Mouse (Mus musculus): ENCODE data around the gene Fgf22.
"Not testable (repeated sequence)": the region's sequence is repeated elsewhere in the genome, so short reads cannot be mapped to it uniquely, and the experiment has no call there.

The Fgf22 gene

DNA sequence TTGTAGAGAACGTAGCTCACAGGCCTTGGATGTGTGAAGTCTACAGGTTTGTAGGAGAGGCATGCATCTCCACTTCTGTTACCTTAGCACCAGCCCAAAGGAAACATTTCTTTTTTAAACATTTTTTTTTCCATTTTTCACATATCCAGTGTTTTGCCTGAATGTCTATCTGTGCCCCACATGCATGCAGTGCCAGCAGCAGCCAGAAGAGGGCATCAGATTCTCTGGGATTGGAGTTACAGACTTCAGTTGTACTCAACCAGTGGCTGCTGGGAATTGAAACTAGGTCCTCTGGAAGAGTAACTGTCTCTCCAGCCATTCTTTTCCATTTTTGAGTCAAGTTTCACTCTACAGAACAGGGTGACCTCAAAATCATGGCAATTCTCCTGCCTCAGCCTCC, 22.4 kb upstream of the Fgf22 start:
- peak in 1 of 2 experiments; percentile 36 for DNase-seq (ENCODE audit: low spot score in 2 of 2)

DNA sequence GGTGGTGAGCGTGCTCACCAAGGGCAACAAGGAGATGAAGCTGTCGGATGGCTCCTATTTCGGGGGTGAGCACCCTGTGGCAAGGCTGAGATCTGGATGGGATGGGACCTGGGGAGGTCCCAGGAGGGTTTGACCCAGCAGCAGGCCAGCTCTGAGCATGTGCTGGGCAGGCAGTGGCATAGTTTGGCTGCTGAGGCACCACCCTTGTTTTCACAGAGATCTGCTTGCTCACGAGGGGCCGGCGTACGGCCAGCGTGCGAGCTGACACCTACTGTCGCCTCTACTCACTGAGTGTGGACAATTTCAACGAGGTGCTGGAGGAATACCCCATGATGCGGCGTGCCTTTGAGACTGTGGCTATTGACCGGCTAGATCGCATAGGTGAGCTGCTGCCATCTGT, 21.0 kb upstream of the Fgf22 start:
- no peak for DNase-seq (ENCODE audit: low spot score in 2 of 2)

DNA sequence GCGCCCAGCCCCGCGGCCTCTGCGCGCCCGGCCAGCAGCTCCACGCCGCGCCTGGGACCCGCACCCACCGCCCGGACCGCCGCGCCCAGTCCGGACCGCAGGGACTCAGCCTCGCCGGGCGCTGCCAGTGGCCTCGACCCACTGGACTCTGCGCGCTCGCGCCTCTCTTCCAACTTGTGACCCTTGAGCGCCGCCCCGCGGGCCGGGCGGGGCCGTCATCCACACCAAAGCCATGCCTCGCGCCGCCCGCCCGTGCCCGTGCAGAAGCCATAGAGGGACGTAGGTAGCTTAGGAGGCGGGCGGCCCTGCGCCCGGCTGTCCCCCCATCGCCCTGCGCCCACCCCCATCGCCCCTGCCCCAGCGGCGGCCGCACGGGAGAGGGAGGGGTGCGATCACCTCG, 19.5 kb upstream of the Fgf22 start:
- no peak for DNase-seq (ENCODE audit: low spot score in 2 of 2)

DNA sequence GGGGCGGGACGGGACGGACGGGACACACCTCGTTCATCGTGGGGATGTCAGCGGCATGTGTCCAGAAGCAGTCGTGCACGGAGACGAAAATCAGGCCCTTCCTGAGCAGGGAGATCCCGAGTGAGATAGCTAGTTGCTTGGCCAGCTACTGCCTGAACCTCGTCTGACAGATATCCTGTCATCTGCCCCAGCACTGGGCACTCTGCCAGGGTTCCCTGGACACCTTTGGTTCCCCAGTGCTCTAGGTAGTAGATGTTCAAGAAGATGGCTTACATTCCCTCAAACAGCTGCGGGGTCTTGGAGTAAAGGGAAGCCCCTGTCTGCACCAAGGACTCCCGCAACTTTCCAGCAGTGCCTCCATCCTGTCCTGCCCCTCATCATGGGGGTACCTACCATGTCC, 18.2 kb upstream of the Fgf22 start:
- DNase-seq (ENCODE audit: low spot score in 2 of 2): no peak

DNA sequence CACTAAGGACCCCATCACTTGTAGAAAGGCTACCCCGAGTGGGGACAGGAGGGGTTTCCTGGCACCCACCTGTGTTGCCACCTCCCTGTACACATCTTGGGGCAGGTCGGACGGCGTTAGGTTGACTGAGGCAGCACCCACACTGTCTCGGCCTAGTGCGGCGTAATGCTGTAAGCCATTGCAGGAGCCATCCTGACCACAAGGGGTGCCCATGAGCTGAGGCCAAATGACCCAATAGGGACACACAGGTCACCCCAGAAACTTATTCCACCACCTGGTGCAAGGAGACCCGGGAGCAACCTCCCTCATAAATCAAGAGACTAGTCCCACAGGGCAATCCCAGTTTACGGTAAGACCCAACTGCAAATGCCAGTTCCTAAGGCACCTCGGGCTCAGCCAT, 16.6 kb upstream of the Fgf22 start:
- DNase-seq (ENCODE audit: low spot score in 2 of 2): no peak

DNA sequence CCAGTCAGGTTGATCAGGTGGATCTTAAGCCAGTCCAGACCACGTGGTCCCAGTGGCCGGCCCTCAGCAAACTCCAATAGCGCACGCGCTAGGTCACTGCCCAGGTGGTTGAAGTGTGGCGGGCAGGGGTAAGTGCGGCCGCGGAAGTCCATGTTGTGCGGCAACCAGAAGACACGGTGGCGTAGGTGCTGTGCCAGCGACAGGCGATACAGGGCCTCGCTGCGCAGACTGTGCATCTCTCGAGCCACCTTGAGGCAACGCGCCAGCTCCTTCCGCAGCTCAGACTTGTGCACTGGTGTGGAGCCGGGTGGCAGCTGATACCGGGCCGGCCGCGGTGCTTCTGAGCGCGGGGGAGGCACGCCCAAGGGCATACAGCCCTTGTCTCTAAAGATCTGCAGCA, 15.6 kb upstream of the Fgf22 start:
- DNase-seq (ENCODE audit: low spot score in 2 of 2): no peak

DNA sequence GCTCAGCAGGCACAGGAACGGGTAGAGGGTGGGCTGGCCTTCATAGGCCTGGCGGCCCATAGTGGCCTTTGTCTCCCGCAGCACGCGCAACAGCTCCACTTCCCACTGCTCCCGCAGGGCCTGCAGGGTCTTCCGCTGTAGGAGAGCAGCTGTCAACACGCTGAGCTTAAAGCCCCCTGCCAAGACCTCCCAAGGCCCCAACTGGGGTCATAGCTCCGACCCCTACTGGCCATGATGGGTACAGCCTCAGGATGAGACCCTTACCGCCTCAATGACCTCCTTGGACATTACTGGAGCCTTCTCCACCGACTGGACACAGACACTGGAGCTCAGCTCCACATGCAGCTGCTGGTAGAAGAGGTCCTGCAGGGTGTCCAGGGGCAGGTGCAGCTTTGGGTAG, 14.0 kb upstream of the Fgf22 start:
- DNase-seq (ENCODE audit: low spot score in 2 of 2): no peak

DNA sequence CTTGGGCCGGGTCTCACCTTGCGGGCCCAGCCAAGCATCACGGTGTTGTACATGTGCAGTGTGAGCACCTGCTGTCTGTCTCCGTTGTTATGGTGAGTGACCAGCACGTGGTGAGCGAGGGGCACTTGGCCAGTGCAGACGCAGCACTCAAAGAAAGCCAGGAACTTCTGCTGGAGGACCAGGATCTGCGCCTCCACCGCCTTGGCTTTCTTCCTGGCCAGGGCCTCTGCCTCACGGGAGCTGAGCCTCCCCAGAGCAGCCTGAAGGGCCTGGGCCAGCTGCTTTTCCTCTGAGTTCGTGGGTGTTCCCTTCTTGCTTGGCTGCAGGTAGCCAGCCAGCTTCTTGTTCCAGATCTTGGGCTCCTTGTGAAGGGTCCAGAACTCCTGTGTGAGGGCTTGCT, 11.7 kb upstream of the Fgf22 start:
- no peak for DNase-seq (ENCODE audit: low spot score in 2 of 2)

DNA sequence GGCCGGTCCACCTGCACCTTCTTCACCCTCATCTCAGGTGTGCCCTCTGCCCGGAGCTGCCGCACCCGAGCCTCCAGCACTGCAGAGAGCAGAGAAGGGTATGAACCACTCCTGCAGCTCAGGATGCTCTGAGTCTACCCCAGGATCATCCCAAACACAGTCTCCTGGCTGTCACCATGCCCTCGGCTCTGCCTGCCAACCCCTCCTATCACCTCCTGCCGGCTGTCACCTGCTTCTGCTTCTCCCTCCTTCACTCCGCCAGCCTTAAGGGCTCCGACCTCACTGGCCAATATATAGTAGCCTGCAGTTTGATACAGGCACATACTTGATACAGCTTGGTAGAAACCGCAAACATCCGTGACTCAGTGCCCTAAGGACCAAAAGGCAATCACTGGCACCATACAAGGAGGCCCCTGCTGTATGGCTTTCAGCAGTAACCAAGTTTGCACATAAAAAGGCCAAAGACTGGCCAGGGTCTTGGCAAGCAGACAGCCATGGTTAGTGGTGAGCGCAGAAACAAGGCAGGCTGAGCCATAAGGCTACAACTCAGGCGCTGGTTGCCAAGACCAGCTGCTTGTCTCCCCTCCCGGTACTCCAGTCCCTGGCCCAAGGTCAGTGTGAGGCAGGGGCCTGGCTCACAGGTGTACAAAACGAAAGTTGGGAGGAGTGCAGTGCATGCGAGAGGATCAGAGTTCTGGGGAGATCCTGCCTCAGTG, 11.1 kb upstream of the Fgf22 start:
- no peak for DNase-seq (ENCODE audit: low spot score in 2 of 2)

DNA sequence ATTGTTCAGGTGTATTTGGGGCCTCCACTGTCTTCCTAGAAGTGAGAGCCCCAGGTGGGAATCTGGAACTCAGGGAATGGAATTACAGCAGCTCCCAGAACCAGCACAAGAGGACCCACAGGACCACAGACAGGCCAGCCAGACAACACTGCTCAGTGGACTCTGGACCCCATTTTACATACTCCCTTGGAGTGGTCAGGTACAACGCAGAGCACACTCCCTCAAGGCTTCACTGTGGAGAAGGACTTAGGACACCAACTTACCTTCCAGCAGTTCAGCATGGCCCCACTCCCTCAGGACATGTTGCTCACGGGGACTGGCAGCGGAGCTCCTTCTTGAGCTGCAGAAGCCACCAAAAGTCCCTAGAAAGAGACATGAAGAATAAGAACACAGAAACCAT, 9.5 kb upstream of the Fgf22 start:
- DNase-seq (ENCODE audit: low spot score in 2 of 2): no peak

DNA sequence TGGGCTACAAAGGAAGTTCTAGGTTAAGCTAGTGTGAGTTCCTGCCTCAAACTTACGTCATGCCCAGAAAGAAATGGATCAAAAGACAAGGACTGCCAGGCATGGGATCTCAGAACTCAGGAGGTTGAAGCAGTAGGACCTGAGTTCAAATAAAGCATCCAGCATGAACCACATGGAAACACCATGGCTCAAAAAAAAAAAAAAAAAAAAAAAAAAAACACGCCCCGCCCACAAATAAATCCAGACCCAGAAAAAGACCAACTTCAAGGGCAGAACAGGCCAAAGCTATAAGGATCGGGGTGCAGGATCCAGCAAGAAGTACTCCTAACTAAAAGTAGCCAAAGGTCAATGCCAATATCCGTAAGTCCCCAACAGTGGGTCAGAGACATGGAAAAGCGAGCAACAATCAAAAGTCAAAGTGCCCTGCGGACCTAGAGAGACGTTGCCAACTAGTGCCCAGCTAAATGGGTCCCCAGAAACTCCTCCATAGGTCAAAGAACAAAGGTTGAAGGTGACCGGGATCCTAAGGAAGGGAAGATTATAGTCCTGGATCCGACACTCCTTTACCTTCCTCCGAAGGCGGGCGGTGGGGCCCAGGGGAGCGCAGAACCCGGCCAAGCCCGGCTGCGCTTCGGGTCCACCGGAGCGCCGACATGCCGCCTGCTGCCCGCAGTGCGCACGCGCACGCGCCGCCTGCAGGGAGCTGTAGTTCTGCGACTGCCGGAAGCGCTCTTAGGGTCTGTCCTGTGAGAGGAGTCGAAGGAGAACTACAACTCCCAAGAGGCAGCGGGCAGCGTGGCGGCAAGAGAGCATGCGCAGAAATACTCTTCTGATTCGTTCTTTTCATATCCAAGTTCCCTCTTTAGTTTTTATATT, 8.7 kb upstream of the Fgf22 start, which contains the start of gene Polrmt:
Polrmt (minus strand) TSS at position 684 of the 876 bp plus-strand sequence.
- peak; percentile 93 to 95 for DNase-seq (ENCODE audit: low spot score in 2 of 2)

DNA sequence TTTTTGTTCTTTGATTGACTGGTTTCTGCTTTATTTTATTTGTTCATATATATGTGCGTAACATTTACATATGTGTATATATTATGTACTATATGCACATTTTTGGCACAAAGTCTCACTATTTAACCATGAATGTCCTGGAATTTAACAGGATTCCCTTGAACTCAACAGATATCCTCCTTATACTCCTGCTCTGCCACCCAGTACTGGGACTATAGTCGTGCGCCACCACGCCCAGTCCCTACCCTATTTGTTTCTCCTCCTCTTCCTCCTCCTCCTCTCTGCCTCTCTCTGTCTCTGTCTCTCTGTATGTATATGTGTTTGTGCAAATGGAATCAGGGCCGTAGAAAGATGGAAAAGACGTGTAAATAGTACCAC, 8.1 kb upstream of the Fgf22 start:
- DNase-seq (ENCODE audit: low spot score in 2 of 2): no peak

DNA sequence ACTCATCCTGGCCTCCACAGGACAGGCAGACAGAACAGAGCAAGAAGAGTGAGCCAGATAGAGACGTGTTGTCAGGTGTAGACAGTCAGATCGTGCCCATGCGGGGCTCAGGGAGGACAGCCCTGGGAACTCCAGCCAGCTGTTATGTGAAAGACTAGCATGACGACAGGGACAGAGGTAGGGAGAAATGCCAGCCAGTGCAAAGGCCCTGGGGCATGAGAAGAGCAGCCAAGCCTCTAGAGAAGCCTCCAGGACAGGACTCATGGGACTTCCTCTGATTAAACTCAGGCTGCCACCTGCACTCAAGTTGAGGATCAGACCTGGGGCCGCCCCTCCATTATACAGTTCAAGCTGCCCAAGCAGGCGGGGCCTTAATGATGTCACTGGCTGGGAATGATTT, 6.4 kb upstream of the Fgf22 start:
- DNase-seq (ENCODE audit: low spot score in 2 of 2): no peak

DNA sequence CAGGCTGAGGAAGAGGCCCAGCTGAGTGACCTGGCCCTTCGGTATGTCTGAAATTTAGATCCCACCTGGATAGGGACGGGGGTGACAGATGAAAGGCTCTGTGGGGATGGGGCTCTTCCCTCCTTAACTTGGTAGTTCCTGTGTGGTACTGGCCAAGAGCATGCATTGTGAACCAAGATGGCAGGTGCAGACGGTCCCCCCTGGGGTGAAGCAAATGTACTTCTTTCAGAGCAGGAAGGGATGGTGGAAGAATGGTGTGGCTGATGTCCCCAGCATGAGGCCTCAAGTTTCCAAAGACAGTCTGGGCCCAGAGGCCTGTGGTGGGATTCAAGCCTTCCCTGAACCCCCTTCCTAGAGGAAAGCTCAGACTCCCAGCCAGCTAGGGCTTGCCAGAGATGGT, 978 bp downstream of the Fgf22 start:
- no peak for DNase-seq (ENCODE audit: low spot score in 2 of 2)

DNA sequence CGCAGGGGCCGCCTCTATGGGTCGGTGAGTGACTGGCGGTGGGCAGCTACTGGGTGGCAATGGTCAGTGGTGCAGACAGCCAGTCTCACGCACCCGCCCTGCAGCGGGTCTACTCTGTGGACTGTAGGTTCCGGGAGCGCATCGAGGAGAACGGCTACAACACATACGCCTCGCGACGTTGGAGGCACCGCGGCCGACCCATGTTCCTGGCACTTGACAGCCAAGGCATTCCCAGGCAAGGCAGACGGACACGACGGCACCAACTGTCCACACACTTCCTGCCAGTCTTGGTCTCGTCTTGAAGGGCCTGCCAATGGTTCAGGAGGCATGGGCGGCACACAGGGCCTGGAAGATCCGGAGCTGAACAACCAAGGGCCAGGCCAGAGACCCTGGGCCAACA, 1.8 kb downstream of the Fgf22 start:
- DNase-seq (ENCODE audit: low spot score in 2 of 2): no peak

DNA sequence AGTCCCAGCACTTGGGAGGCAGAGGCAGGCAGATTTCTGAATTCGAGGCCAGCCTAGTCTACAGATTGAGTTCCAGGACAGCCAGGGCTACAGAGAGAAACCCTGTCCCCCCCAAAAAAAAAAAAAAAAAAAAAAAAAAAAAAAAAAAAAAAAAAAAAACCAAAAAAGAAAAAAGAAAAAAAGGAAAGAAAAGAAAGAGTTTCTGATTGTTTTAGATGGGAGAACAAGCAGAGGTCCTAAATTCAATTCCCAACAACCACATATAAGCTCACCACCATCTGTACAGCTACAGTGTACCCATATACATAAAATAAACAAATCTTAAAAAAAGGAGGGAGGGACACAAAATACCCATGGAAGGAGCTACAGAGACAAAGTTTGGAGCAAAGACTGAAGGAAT, 4.8 kb downstream of the Fgf22 start:
- not testable (repeated sequence) for DNase-seq (ENCODE audit: low spot score in 2 of 2)

DNA sequence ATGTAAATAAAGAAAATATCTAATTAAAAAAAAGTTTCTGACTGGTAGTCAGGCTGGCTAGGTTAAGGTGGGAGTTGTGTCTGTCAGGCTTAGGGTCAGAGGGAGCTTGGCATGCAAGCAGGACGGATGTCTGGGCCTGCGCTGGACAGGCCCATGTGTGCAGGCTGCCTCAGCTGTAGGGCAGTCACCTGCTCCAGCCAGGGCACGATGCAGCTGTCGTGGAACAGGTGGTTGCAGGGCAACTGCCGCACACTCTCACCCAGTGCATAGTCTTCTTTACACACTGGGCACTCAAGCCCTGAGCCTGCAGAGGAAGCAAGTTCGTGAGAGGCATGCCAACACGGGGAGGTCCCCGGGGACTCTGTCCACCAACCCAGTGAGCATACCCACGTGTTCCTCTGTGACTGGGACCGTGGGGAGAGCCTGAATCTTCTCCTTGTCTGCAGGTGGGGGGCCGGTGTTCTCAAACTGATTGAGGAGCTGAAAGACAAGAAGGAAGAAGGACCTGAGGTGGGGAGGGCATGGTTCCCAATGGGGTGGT, 5.8 kb downstream of the Fgf22 start:
- no peak for DNase-seq (ENCODE audit: low spot score in 2 of 2)

DNA sequence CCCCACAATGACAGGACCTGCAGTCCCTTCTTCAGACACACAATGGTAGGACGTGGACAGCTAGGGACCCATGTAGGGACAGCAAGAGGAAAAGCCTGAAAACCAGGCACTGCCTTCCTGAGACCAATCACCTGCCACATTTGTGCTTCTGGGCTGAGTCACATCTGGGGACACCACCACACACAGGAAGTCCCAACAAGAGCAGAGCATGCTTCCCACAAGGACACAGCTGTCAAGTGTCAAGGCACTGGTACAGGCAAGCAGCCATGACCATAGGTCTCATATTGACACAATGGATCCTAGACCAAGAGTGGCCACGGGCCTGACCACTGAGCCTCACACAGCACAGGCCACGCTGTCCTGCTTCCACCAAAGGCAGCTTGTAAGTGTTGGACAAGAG, 8.0 kb downstream of the Fgf22 start:
- DNase-seq (ENCODE audit: low spot score in 2 of 2): no peak

DNA sequence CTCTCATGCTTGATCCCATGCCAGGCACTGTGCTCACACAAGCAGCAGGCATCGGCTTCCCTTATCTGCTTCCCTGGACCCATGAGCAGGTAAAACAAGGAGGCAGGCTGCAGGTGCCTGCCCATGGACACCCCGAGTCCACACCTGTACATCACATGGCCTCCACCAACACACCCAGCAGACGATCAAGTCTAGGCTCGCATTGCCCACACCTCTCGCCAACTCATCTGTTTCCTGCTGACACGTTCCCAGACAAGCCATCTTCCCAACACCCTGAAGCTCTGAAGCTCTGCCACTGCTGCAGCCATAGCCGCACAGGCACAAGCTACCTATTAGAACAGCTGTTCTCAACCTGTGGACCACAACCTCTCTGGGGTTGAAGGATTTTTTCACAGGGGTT, 9.4 kb downstream of the Fgf22 start:
- DNase-seq (ENCODE audit: low spot score in 2 of 2): no peak

DNA sequence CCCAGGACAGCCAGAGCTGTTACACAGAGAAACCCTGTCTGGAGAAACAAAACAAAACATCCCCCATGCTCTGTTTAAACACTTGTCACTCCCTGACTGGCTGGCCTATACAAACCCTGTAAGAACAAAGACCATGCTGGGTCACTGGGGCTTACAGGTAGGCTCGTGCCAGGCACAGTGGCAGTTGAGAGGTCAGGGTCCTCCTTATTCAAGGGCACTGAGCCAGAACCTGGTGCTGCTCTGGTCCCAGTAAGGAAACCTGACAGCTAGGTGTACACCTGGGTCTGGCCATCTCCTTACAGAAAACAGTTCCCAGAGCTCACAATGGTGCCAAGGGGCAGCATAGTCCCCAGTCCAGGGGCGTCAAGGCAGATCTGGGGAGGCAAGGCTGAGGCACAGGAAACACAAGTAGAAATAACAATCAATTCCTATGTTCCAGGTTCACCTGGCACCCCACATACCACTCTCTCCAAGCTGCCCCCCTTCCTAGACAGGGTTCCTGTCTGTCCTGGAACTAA, 10.4 kb downstream of the Fgf22 start:
- DNase-seq (ENCODE audit: low spot score in 2 of 2): no peak

DNA sequence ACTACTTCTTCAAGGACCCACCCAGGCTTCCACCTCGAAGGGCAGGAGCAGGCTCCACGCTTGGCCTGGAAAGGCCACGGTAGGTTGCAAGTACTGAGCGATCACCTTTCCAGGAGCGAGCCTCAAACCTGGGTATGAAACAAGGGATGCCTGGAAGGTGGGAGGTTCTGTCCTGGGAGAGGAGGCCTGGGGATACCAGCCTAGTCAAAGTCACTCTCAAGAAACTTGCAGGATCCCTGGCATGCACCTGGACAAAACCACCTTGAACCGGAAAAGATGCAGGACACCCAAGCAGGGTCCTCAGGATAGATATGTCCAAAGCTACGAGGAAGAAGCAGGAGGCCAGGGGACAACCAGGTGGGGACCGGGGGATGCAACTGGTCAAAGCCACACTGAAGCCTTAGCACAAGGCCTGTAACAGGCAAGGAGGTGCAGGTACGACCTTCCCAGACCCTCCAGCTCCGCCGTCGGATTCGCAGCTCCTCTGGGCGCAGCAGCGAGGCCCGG, 11.2 kb downstream of the Fgf22 start:
- no peak for DNase-seq (ENCODE audit: low spot score in 2 of 2)

DNA sequence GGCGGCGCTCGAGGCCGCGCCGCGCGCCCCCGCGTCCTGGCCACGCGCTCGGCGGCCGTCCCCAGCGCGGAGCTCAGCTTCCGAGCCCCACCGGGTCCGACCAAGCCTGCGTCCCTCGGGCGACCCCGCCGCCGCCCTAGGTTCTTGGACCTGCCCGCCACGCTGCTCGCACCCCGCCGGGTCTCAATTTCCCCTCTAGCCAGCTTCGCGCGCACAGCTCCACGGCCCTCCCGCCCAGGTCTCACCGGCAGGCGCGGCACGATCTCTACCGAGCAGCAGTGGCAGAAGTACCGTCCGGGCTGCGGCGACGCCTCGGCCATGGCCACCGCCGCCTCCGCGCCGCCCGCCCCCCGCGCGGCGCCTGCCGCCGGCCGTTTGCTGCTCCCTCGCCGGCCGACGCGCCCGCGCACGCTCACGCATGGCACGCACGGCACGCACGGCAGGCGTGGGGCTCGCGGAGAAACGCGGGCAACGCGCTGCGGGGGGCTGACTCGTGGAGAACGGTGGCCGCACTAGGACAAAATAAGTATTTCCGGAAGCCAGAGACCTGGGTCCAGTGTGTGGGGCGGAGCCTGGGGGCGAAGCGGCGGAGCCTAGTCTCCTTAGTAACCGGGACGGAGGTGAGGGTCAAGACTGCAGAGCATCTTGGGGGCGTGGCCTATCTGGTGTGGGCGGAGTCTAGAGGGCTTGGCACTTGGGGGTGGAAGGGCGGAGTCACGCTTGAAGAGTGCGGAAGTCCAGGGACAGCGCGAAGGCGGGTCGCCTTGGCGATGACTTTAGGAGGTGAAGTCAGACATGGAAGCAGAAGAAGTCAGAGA, 11.8 kb downstream of the Fgf22 start, which contains the start of gene Rnf126:
Rnf126 (minus strand) TSS at position 445 of the 818 bp plus-strand sequence.
- peak; percentile 99 to 100 for DNase-seq (ENCODE audit: low spot score in 2 of 2)
